Mouse (Mus musculus): Measurements from ENCODE around the gene Apaf1. TPM values are rescaled to one million over a fixed set of nuclear protein-coding genes. Genes with fewer than 3 reads are reported as not detected.

Gene Apaf1
- total RNA-seq, 1 experiment, result 25.7 TPM

GRCm38 (mm10) chr10:91122646-91123045, 40.1 kb upstream of the Apaf1 start:
- TF ChIP-seq CHD2 (IDR thresholded peaks at IDR 0.05; ENCODE audit: low read depth, low read length) (no peak), ZNF384 (IDR thresholded peaks at IDR 0.05; ENCODE audit: low read depth, low read length) (no peak), MAFK (IDR thresholded peaks at IDR 0.05; ENCODE audit: insufficient read depth, low read depth, low read length) (no peak), ZC3H11A (IDR thresholded peaks at IDR 0.05; ENCODE audit: borderline replicate concordance, low read depth, low read length) (no peak), HCFC1 (IDR thresholded peaks at IDR 0.05; ENCODE audit: borderline replicate concordance, insufficient read depth, low read length) (no peak)
- peak overlapping the region; percentile 52; the same call in 1 of the 2 replicates for H3K9ac ChIP-seq (ENCODE audit: insufficient read depth, low read depth, low read length, poor library complexity, severe bottlenecking)
- H3K9me3 ChIP-seq (ENCODE audit: control insufficient read depth, insufficient read depth, low read depth, low read length), result no peaks in the 10 kb centered on the region
- in situ Hi-C loops (cut with MboI; ENCODE audit: low sequenced_read_pairs in 2 of 2, unreplicated experiment in 2 of 2), result no loop called here
- H3K27ac ChIP-seq (ENCODE audit: insufficient read depth, low read depth, low read length, poor library complexity, severe bottlenecking), result no peak overlapping the region
- H3K4me1 ChIP-seq (ENCODE audit: control insufficient read depth in 2 of 2, insufficient read depth in 2 of 2, low read length in 2 of 2, poor library complexity in 1 of 2), result peaks cover 3 to 4% of the 10 kb centered on the region in 2 experiments; a peak in 3 of 4 replicates
- H3K4me3 ChIP-seq (ENCODE audit: insufficient read depth in 1 of 2, low read depth in 1 of 2, low read length in 2 of 2, poor library complexity in 1 of 2, severe bottlenecking in 1 of 2), result peak overlapping the region; percentile 76 to 90
- no peak for DNase-seq (ENCODE audit: low read depth, low spot score)
- peaks cover 26% of the 10 kb centered on the region for H3K36me3 ChIP-seq (ENCODE audit: control insufficient read depth, insufficient read depth, low read length, poor library complexity, severe bottlenecking)

- Histone ChIP-seq H3K36me3 (ENCODE audit: control insufficient read depth, insufficient read depth, low read length, poor library complexity, severe bottlenecking) (peaks cover 39% of the 10 kb centered on the region), H3K4me1 (ENCODE audit: control insufficient read depth in 2 of 2, insufficient read depth in 2 of 2, low read length in 2 of 2, poor library complexity in 1 of 2) (peaks cover 0 to 4% of the 10 kb centered on the region in 2 experiments; a peak in 3 of 4 replicates)
- in situ Hi-C loops (cut with MboI; ENCODE audit: low sequenced_read_pairs in 2 of 2, unreplicated experiment in 2 of 2), result no loop called here
Observed at GRCm38 (mm10) chr10:91116958-91117357, 34.4 kb upstream of the Apaf1 start.

GRCm38 (mm10) chr10:91109841-91110240, 27.3 kb upstream of the Apaf1 start:
- DNase-seq (ENCODE audit: low read depth, low spot score), result no peak

More at GRCm38 (mm10) chr10:91116958-91117357, 34.4 kb upstream of the Apaf1 start:
- Histone ChIP-seq H3K9me3 (ENCODE audit: control insufficient read depth, insufficient read depth, low read depth, low read length) (no peaks in the 10 kb centered on the region), H3K9ac (ENCODE audit: insufficient read depth, low read depth, low read length, poor library complexity, severe bottlenecking) (peak overlapping the region; percentile 20; the same call in 1 of the 2 replicates), H3K27ac (ENCODE audit: insufficient read depth, low read depth, low read length, poor library complexity, severe bottlenecking) (no peak overlapping the region; the same call in 1 of the 2 replicates), H3K4me3 (ENCODE audit: insufficient read depth in 1 of 2, low read depth in 1 of 2, low read length in 2 of 2, poor library complexity in 1 of 2, severe bottlenecking in 1 of 2) (no peak overlapping the region)
- DNase-seq (ENCODE audit: low read depth, low spot score), result no peak
- no peak for TF ChIP-seq ZC3H11A (IDR thresholded peaks at IDR 0.05; ENCODE audit: borderline replicate concordance, low read depth, low read length)
- TF ChIP-seq MAFK (IDR thresholded peaks at IDR 0.05; ENCODE audit: insufficient read depth, low read depth, low read length), result no peak
- no peak for TF ChIP-seq ZNF384 (IDR thresholded peaks at IDR 0.05; ENCODE audit: low read depth, low read length)
- no peak for TF ChIP-seq CHD2 (IDR thresholded peaks at IDR 0.05; ENCODE audit: low read depth, low read length)
- TF ChIP-seq HCFC1 (IDR thresholded peaks at IDR 0.05; ENCODE audit: borderline replicate concordance, insufficient read depth, low read length), result no peak

GRCm38 (mm10) chr10:91105981-91106380, 23.4 kb upstream of the Apaf1 start:
- no peak for TF ChIP-seq CHD2 (IDR thresholded peaks at IDR 0.05; ENCODE audit: low read depth, low read length)
- no peak for TF ChIP-seq MAFK (IDR thresholded peaks at IDR 0.05; ENCODE audit: insufficient read depth, low read depth, low read length)
- no peak for TF ChIP-seq ZC3H11A (IDR thresholded peaks at IDR 0.05; ENCODE audit: borderline replicate concordance, low read depth, low read length)
- no peak for TF ChIP-seq ZNF384 (IDR thresholded peaks at IDR 0.05; ENCODE audit: low read depth, low read length)
- no peak for TF ChIP-seq HCFC1 (IDR thresholded peaks at IDR 0.05; ENCODE audit: borderline replicate concordance, insufficient read depth, low read length)
- DNase-seq (ENCODE audit: low read depth, low spot score), result no peak
- Histone ChIP-seq H3K9me3 (ENCODE audit: control insufficient read depth, insufficient read depth, low read depth, low read length) (no peaks in the 10 kb centered on the region), H3K4me3 (ENCODE audit: insufficient read depth in 1 of 2, low read depth in 1 of 2, low read length in 2 of 2, poor library complexity in 1 of 2, severe bottlenecking in 1 of 2) (no peak overlapping the region), H3K9ac (ENCODE audit: insufficient read depth, low read depth, low read length, poor library complexity, severe bottlenecking) (no peak overlapping the region), H3K27ac (ENCODE audit: insufficient read depth, low read depth, low read length, poor library complexity, severe bottlenecking) (no peak overlapping the region), H3K36me3 (ENCODE audit: control insufficient read depth, insufficient read depth, low read length, poor library complexity, severe bottlenecking) (no peaks in the 10 kb centered on the region), H3K4me1 (ENCODE audit: control insufficient read depth in 2 of 2, insufficient read depth in 2 of 2, low read length in 2 of 2, poor library complexity in 1 of 2) (no peaks in the 10 kb centered on the region)
- in situ Hi-C loops (cut with MboI; ENCODE audit: low sequenced_read_pairs in 2 of 2, unreplicated experiment in 2 of 2), result no loop called here

More at GRCm38 (mm10) chr10:91109841-91110240, 27.3 kb upstream of the Apaf1 start:
- H3K4me3 ChIP-seq (ENCODE audit: insufficient read depth in 1 of 2, low read depth in 1 of 2, low read length in 2 of 2, poor library complexity in 1 of 2, severe bottlenecking in 1 of 2), result no peak overlapping the region
- no peak for TF ChIP-seq CHD2 (IDR thresholded peaks at IDR 0.05; ENCODE audit: low read depth, low read length)
- no peak for TF ChIP-seq ZNF384 (IDR thresholded peaks at IDR 0.05; ENCODE audit: low read depth, low read length)
- no peak for TF ChIP-seq HCFC1 (IDR thresholded peaks at IDR 0.05; ENCODE audit: borderline replicate concordance, insufficient read depth, low read length)
- no peak for TF ChIP-seq MAFK (IDR thresholded peaks at IDR 0.05; ENCODE audit: insufficient read depth, low read depth, low read length)
- no peak for TF ChIP-seq ZC3H11A (IDR thresholded peaks at IDR 0.05; ENCODE audit: borderline replicate concordance, low read depth, low read length)
- no peaks in the 10 kb centered on the region for H3K9me3 ChIP-seq (ENCODE audit: control insufficient read depth, insufficient read depth, low read depth, low read length)
- H3K4me1 ChIP-seq (ENCODE audit: control insufficient read depth in 2 of 2, insufficient read depth in 2 of 2, low read length in 2 of 2, poor library complexity in 1 of 2), result no peaks in the 10 kb centered on the region
- H3K27ac ChIP-seq (ENCODE audit: insufficient read depth, low read depth, low read length, poor library complexity, severe bottlenecking), result no peak overlapping the region
- no peak overlapping the region for H3K9ac ChIP-seq (ENCODE audit: insufficient read depth, low read depth, low read length, poor library complexity, severe bottlenecking)
- H3K36me3 ChIP-seq (ENCODE audit: control insufficient read depth, insufficient read depth, low read length, poor library complexity, severe bottlenecking), result peaks cover 3% of the 10 kb centered on the region
- in situ Hi-C loops (cut with MboI; ENCODE audit: low sequenced_read_pairs in 2 of 2, unreplicated experiment in 2 of 2), result no loop called here
